Mouse (Mus musculus) urinary bladder, postnatal 10 days (tissue): ENCODE results near the gene Csrnp1.
"Not testable (repeated sequence)": the region's sequence is repeated elsewhere in the genome, so short reads cannot be mapped to it uniquely, and the experiment has no call there.

Experiments used
- DNase-seq: peaks from one replicate; pipeline ENCODE4 v3.0.0; 2022; ENCODE audit warnings: low spot score

Gene Csrnp1

DNA sequence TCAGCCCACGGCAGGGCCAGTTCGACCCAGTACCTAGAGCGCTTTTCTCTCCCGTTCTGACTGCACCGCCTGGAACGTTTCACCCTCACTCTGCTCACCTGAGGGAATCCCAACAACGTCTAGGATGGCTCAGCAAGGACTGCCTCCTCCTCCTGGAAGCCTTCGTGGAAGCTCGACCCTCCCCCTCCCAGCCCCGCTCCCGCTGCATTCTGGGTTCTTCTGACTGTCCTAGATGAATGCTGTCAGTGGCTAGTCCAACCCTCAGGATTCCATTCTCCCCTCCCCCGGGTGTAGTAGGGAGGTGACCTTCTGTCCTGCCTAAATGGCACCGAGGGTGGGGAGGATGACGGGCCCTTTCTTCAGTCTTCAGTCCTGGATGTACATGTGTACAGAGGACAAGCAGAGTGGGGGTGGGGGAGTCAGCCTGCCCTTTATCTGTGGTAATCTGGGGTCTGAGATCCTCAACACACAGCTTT lies at the start of gene Csrnp1:
Gene Csrnp1, minus strand, starts transcription at position 123 of the 476 bp plus-strand sequence.
- DNase-seq: no peak

DNA sequence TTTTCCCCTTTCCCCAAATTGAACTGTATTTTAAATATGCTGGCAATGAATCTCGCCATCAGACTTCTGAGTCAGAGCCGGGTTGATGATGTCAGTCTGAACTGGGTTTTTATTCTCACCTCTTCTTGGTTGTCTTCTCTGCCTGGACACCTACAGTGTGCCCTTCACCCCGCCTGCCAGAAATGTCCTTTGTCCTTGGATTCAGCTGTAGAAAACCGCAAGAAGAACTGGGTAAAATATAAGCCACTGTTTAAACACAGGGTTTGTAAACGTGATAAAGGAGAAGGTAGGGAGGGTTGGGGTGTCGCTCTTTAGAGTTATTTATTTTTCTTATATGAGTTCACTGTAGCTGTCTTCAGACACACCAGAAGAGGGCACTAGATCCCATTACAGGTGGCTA lies 48.3 kb upstream of the Csrnp1 start:
- no peak for DNase-seq

DNA sequence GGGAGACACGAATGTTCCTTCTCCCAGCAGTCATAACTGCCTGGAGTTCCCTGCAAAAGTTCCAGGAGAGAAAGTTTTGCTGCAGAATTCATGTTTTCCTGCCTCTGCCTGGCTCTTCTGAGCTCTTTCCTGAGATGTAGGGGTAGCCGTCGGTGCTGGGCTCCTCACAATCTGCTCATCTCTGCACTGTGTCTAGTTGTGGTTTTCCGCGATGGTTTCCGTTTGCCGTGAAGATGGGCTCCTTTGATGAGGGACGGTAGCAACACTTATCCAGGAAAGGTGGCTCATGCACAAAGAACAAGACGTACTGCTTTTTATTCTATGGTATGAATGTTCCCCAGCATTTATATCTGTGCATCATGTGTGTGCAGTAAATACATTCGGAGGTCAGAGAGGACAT lies 46.0 kb upstream of the Csrnp1 start:
- no peak for DNase-seq

- no peak for DNase-seq
Measured at GRCm38 (mm10) chr9:120029880-120030279, 45.4 kb upstream of the Csrnp1 start.

GRCm38 (mm10) chr9:120027401-120028151 lies 43.1 kb upstream of the Csrnp1 start:
- no peak for DNase-seq

DNA sequence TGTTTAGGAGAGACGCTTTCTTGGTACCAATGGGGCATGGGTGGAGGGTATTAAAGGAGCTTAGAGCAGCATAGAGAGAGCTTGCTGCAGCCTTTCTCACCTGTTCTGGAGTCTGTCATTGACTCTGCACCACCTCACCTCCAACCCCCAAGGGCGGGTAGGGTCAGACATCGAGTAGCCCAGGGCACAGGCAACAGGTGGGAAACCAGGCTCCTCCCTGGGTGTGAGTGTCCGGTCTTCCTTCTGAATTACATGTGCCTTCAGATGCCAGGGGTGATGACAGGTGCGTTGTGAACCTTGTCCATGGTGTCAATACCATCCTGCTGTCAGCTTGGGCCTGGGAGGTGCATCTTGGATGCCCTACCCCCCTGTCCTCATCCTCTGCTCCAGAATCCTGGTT lies 40.2 kb upstream of the Csrnp1 start:
- no peak for DNase-seq

GRCm38 (mm10) chr9:120024171-120024570 lies 39.7 kb upstream of the Csrnp1 start:
- no peak for DNase-seq

DNA sequence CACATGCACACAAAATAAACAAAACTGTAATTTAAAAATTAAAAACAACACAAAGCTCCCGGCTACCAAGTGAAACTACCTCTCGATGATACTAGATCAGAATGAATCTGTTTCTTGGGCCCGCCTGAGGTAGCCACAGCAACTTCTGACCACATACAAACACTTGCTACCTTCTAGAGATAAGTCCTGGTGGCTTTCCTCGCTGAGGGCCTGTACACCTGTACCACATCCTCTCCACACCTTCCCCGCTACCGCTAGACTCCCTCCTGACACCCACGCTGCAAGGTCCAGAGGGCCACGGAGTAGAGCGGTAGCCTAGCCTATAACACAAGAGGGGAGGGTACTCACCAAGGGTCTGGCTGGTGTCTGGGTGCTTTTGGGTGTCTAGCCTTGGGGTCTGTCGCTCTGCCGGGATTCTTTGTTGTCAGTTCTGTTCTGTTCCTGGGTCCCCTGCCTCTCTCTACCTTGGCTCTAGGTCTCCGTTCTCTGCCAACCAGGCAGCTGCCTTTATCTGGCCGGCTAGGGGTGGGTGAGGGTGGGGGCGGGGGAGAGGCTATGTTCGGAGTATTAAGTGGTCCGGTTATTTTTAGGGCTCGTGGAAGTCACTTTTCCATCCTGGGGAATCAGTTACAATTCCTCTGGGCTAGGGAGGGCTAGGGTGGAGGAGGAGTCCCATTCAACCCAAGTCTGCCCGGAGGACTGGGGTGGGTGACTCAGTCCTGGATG lies 38.8 kb upstream of the Csrnp1 start, which contains the start of gene Xirp1:
Gene Xirp1, minus strand, starts transcription at position 513 of the 726 bp plus-strand sequence.
- no peak for DNase-seq

GRCm38 (mm10) chr9:120021164-120021563 lies 36.7 kb upstream of the Csrnp1 start:
- DNase-seq: no peak

DNA sequence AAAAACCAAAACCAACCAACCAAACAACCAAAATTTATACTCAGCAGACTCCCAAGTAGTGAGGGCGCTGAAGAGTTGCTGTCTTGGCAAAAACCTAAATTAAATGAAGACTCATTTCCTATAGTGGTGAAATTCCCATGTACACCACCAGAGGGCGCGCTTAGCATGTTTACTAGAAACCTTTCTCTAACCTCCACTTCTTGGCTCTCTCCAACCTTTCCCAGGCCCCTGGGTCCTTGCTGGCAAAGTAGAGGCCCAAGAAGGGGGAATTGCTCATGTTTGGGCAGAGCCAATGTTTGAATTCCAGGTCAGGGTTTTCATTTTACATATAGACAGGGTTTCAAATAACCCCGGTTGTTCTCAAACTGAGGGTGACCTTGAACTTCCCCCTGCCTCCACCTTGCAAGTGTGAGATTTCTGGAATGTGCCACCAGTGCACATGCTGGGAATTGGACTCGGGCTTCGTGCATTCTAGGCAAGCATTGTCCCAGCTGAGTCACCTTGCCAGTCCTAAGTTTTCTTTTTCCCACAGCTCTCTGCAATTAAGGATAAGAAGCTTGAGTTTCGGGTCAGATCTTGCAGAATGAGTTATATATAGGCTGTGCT lies 35.9 kb upstream of the Csrnp1 start:
- DNase-seq: no peak

GRCm38 (mm10) chr9:120016956-120017355 lies 32.5 kb upstream of the Csrnp1 start:
- DNase-seq: no peak

DNA sequence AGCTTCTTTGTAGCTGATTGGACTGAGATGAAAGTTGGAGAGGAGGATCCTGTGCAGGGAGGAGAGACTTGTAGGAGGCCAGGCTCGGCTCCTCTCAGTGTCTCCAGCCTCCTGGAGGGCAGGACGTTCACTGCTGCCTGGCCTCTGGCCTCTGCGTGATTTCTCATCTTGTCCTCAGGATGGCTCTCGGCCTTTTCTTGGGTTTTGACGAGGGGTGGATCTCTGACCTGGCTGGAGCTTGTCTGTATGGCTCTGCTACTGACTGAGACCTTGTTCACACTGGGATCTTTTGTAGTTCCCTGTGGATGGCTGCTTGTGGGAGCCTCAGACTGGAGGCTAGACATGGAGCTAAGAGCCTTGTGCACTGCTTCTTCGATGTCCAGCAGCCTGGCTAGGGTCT lies 30.4 kb upstream of the Csrnp1 start:
- DNase-seq: no peak

GRCm38 (mm10) chr9:120013251-120013820 lies 28.9 kb upstream of the Csrnp1 start:
- DNase-seq: no peak

DNA sequence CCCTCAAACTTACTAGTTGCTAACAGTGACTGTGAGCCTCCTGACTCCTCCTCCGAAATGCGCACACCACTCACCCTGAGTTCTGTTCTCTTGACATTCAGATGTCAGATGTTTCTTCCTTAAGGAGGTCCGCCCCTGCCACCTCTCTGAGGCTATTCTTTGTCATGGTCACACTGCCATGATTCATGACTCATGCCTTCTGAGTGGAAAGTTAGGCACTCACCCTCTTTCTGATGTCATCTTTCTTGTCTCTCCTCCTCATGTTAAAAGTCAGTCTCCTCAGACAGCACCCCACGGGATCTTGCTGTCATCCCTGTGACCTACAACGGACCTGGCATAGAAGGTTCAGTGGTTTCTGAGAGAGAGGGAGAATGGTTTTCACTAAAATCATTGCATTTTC lies 28.3 kb upstream of the Csrnp1 start:
- DNase-seq: no peak

GRCm38 (mm10) chr9:120012161-120012560 lies 27.7 kb upstream of the Csrnp1 start:
- not testable (repeated sequence) for DNase-seq

DNA sequence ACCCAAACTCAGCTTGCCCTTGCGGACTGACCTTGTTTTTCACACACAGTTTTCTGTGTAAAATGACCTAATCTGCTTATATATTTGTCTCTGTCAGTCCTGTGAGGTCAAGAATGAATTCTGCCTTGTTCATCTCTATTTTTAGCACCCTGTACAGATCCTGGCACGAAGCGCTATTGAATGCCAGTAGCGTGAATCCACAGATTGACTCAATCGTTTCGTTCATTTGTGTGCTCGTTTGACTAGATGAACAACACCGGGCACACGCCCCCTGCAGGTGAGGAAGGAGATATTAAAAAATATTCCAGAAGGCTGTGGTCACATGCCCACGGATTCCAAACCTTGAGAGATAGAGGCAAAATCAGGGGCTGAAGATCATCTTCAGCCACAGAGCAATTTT lies 27.1 kb upstream of the Csrnp1 start:
- no peak for DNase-seq

GRCm38 (mm10) chr9:120010781-120011511 lies 26.5 kb upstream of the Csrnp1 start:
- peak; percentile 99 for DNase-seq

DNA sequence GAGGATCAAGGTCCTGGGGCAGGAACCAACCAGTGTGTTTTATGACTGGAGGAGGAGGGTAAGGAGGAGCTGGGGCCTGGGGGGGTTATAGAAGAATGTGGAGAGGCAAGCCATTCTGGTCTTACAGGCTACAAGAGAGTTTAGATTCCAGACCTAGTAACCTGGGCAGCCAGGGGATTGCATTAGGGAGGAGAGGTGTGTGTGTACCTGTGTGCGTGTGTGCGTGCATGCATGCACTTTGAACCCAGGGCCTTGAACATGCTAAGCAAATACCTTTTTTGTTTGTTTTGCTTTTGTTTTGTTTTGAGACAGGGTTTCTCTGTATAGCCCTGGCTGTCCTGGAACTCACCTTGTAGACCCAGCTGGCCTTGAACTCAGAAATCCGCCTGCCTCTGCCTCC lies 25.4 kb upstream of the Csrnp1 start:
- DNase-seq: no peak

- no peak for DNase-seq
Measured at GRCm38 (mm10) chr9:120009226-120009841, 24.9 kb upstream of the Csrnp1 start.

- DNase-seq: no peak
Measured at GRCm38 (mm10) chr9:120007833-120008232, 23.4 kb upstream of the Csrnp1 start.

DNA sequence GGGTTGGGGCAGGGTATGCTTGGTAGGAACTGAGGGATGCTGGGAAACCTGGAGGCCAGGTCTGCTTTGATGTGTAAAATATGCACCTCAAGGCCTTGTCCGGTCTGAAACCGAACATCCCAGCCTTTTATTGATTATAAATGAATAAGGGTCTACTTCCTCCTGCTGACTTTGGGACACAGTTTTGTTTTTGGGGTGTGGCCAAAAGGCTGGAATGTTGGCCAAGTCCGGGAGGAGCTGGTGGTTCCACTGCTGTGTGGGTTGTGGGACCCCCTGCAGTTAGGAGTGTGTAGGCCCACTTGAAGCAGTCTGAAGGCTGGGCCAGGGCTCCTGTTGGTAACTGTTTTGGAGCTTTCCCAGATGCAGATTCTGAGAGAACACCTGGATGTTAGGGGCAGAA lies 21.5 kb upstream of the Csrnp1 start:
- DNase-seq: no peak
